Mouse (Mus musculus) embryonic stem cell, embryonic (primary cell): ENCODE data around the gene Gpr3.

Experiments
- CTCF ChIA-PET, 4 experiments: fragments of 300-600 bp in 2 of 4; fragments of 350-600 bp in 2 of 4; sonication (Branson Sonifier 250); formaldehyde crosslinking; loops; one replicate each; lab custom pipeline; 2022; ENCODE audit warnings: inconsistent platforms in 2 of 4; lab: Charles Lee
- POLR2A ChIA-PET, 4 experiments: fragments of 300-600 bp in 2 of 4; fragments of 350-600 bp in 2 of 4; sonication (Branson Sonifier 250); formaldehyde crosslinking; loops; one replicate each; lab custom pipeline; 2022; ENCODE audit warnings: antibody characterized with exemption in 4 of 4, inconsistent platforms in 1 of 4; lab: Charles Lee

Gpr3 gene

GRCm38 (mm10) chr4:133211751-133212561 is at the start of gene Gpr3, which contains the start of gene Cd164l2:
TSS of gene Gpr3 (minus strand) at chr4:133212536.
TSS of gene Cd164l2 (plus strand) at chr4:133212131.
- ChIA-PET CTCF (interaction anchor here in 3 of 4 experiments (0.7 to 2.8 kb wide), 15 partner anchors 9 to 90 kb away, joined by 3 to 14 read pairs (median 4); no protein-coding TSS in a partner anchor), POLR2A (interaction anchor here in 3 of 4 experiments (0.9 to 3.5 kb wide), 15 partner anchors 9 to 268 kb away, joined by 3 to 20 read pairs (median 3); partner anchors contain the start of genes Tent5b (in 1 of the 3) and Wdtc1 (in 1 of the 3))

DNA sequence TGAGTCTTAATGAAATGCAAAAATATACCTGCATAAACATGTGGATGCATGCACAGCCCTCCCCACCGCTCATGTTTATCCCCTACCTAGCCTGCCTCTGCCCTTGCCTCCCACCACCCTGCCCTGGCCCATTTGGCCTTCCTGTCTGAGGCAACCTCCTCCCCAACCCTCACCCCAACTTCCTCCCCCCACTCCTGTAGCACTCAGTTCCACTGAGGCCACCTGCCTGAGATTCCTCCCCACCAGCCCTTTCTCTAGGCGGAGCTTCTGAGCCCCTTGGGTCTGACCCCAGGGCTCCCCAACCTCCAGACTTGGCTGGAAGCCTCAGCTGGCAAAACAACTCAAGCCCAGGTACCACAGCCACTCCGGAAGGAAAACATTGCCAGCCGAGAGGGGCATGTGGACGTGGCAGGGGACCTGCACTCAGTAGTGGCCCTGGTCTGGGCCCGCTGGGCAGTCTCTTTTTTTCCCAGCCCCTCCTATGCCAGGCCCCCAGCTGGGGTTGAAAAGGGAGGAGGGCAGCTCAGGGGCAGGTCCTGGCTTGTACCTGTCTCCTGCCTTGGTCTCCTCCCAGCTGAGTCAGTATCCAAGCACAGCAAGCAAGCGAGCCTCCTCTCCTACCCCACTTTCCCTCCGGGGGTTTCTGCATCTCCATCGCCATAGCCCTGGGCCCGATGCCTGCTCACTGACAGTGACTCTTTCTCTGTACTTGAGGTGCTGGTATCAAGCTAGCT is 49.5 kb upstream of the Gpr3 start:
- POLR2A ChIA-PET = interaction anchor here in 2 of 4 experiments (0.6 to 2.3 kb wide), 12 partner anchors 13 to 306 kb away, joined by 3 to 10 read pairs (median 4); partner anchors contain the start of genes Slc9a1 (in 1 of the 2), Tmem222 (in 1 of the 2) and Wdtc1 (in 1 of the 2)
- CTCF ChIA-PET = interaction anchor here in 3 of 4 experiments (0.6 to 2.5 kb wide), 8 partner anchors 11 to 161 kb away, joined by 3 to 14 read pairs (median 4); partner anchors contain the start of gene Tmem222 (in 1 of the 3)

GRCm38 (mm10) chr4:133257798-133258408 is 45.6 kb upstream of the Gpr3 start:
- ChIA-PET CTCF (interaction anchor here in 3 of 4 experiments (0.6 to 2.4 kb wide), 7 partner anchors 11 to 184 kb away, joined by 3 to 13 read pairs (median 5); no protein-coding TSS in a partner anchor), POLR2A (interaction anchor here in 3 of 4 experiments (0.6 to 3.3 kb wide), 17 partner anchors 9 to 583 kb away, joined by 3 to 20 read pairs (median 6); partner anchors contain the start of genes Tmem222 (in 2 of the 3) and Wdtc1 (in 2 of the 3))

DNA sequence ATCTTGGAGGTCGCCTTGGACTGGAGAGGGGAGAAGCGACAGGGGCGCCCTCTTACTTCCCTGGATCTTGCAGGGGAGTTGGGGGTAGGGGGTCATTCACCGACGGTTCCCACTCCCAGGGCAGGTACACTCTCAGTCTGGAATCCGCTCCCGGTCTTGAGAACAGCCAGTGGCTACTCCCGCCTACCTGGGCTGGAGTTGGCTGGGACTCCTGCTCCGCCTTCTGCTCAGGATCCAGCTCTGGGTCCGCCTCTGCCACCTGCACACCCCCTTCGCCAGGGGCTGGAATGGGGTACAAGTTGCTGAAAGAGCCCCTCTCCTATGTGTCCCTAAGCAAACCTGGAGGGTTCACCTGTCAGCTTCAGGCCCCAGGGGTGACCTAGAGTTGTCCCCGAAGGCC is 44.9 kb upstream of the Gpr3 start:
- CTCF ChIA-PET = interaction anchor here in 3 of 4 experiments (0.6 to 2.4 kb wide), 12 partner anchors 10 to 248 kb away, joined by 3 to 13 read pairs (median 5); no protein-coding TSS in a partner anchor
- POLR2A ChIA-PET = interaction anchor here (0.6 to 3.3 kb wide), 21 partner anchors 9 to 584 kb away, joined by 3 to 20 read pairs (median 4); partner anchors contain the start of genes Tmem222 (in 2 of the 4) and Wdtc1 (in 2 of the 4)

DNA sequence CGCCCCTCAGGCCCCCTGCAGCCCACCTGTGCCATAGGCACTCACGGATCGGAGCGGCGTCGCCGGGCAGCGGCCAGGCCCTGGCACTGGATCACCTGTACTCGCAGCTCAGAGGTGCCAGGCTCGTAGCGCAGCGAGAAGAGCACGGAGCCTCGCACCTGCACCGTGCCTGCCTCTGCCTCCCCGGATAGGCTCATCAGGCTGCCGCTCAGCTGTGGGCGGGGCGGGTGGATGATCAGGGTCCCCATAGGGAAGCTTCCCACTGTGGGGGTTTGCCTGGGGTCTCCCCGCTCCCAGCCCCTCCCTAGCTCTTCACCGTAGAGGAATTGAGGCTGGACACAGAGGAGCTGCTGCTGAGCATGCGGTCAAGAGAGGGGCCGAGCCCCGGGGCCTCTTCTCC is 44.5 kb upstream of the Gpr3 start:
- POLR2A ChIA-PET = interaction anchor here in 3 of 4 experiments (0.6 to 3.3 kb wide), 21 partner anchors 9 to 1171 kb away, joined by 3 to 20 read pairs (median 4); partner anchors contain the start of genes Tmem222 (in 2 of the 3) and Wdtc1 (in 2 of the 3)
- CTCF ChIA-PET = interaction anchor here (0.5 to 2.4 kb wide), 15 partner anchors 10 to 248 kb away, joined by 3 to 13 read pairs (median 3); no protein-coding TSS in a partner anchor

DNA sequence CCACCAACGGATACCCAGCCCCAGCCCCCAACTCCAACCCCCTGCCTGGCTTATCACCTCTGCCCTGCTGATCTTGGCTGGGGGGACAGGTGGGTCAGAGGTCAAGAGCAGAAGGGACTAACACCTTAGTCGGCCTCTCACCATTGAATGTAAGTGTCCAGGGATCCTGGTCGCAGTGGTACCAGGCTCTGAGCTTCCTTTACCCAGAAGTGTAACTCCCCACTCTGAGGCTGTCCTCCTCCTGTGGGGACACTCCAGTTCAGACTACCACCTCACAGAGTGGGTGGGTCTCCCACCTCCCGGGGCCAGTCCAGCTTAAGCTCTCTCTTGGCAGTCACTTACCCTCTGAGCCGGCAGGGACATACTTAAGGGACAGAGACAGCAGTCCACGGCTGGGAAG is 43.1 kb upstream of the Gpr3 start:
- CTCF ChIA-PET = interaction anchor here in 1 of 4 experiments (1.3 kb wide), 1 partner anchor 14 kb away, joined by 4 read pairs; no protein-coding TSS in a partner anchor

GRCm38 (mm10) chr4:133253412-133253811 is 41.1 kb upstream of the Gpr3 start:
- ChIA-PET POLR2A (interaction anchor here in 1 of 4 experiments (0.6 to 2.6 kb wide), 10 partner anchors 10 to 561 kb away, joined by 3 to 13 read pairs (median 4); partner anchors contain the start of genes Sytl1 and Wdtc1), CTCF (interaction anchor here in 1 of 4 experiments (0.6 to 1.3 kb wide), 3 partner anchors 29 to 141 kb away, joined by 3 to 5 read pairs (median 5); no protein-coding TSS in a partner anchor)

More for the DNA sequence above, 43.1 kb upstream of the Gpr3 start:
- POLR2A ChIA-PET = interaction anchor here in 2 of 4 experiments (0.6 to 3.3 kb wide), 9 partner anchors 8 to 333 kb away, joined by 3 to 20 read pairs (median 3); partner anchors contain the start of gene Fam76a (in 1 of the 2)

GRCm38 (mm10) chr4:133252089-133252488 is 39.8 kb upstream of the Gpr3 start:
- ChIA-PET CTCF (interaction anchor here in 3 of 4 experiments (0.5 to 5.5 kb wide), 11 partner anchors 10 to 135 kb away, joined by 3 to 21 read pairs (median 8); partner anchors contain the start of gene Sytl1 (in 1 of the 3)), POLR2A (interaction anchor here in 1 of 4 experiments (1.2 to 3.7 kb wide), 7 partner anchors 8 to 31 kb away, joined by 4 to 15 read pairs (median 9); partner anchors contain the start of genes Map3k6 and Sytl1)

DNA sequence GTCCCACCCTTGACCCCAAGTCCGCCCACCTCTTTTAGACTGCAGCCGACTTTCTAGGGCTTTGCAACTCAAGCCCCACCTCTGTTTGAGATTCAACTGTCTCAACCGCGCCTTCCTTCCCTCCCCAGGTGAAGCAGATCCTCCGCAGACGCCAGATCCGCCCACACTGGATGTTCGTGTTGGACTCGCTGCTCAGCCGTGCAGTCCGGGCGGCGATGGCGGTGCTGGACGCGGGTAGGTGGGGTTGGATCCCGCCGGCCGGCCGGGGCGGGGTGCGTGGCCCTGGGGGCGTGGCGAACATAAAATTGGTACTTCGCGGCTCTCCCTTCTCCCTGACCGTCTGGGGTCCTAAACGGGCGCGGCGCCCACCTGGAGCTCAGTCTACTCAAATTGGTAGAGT is 38.9 kb upstream of the Gpr3 start:
- CTCF ChIA-PET = interaction anchor here (0.5 to 5.5 kb wide), 39 partner anchors 8 to 401 kb away, joined by 3 to 21 read pairs (median 4); partner anchors contain the start of genes Sytl1 (in 2 of the 4), Map3k6 (in 1 of the 4), Tent5b (in 1 of the 4) and Tmem222 (in 1 of the 4)

DNA sequence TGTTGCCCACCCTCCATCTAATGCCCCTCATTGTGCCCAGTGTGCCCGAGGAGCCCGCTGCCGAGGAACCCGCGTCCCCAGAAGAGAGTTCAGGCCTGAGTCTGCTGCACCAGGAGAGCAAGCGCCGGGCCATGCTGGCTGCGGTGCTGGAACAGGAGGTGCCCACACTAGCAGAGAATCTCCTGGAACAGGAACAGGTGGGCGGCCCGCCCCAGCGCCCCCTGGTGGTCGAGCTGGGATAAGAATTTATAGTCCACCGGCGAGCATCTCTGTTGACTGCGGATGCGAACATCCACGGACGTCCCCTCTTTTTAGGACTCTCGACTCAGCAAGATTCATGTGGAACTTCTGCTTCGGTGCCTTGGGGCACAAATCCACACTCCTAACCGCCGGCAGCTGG is 38.3 kb upstream of the Gpr3 start:
- POLR2A ChIA-PET = interaction anchor here (0.5 to 3.7 kb wide), 16 partner anchors 9 to 229 kb away, joined by 3 to 16 read pairs (median 4); partner anchors contain the start of genes Map3k6 (in 2 of the 4), Sytl1 (in 1 of the 4), Tent5b (in 1 of the 4) and Wdtc1 (in 1 of the 4)
- CTCF ChIA-PET = interaction anchor here (0.6 to 5.5 kb wide), 39 partner anchors 9 to 401 kb away, joined by 3 to 21 read pairs (median 4); partner anchors contain the start of genes Sytl1 (in 2 of the 4), Map3k6 (in 1 of the 4), Tent5b (in 1 of the 4) and Tmem222 (in 1 of the 4)

More for the DNA sequence above, 38.9 kb upstream of the Gpr3 start:
- POLR2A ChIA-PET = interaction anchor here (0.5 to 3.7 kb wide), 14 partner anchors 9 to 102 kb away, joined by 3 to 16 read pairs (median 5); partner anchors contain the start of genes Map3k6 (in 2 of the 4), Sytl1 (in 1 of the 4) and Wdtc1 (in 1 of the 4)

- ChIA-PET CTCF (interaction anchor here in 3 of 4 experiments (0.6 to 5.5 kb wide), 5 partner anchors 9 to 177 kb away, joined by 3 to 21 read pairs (median 5); no protein-coding TSS in a partner anchor), POLR2A (interaction anchor here in 3 of 4 experiments (0.6 to 2.5 kb wide), 7 partner anchors 9 to 43 kb away, joined by 3 to 10 read pairs (median 4); partner anchors contain the start of gene Tmem222 (in 1 of the 3))
Observed at GRCm38 (mm10) chr4:133247806-133248449, 35.6 kb upstream of the Gpr3 start.

DNA sequence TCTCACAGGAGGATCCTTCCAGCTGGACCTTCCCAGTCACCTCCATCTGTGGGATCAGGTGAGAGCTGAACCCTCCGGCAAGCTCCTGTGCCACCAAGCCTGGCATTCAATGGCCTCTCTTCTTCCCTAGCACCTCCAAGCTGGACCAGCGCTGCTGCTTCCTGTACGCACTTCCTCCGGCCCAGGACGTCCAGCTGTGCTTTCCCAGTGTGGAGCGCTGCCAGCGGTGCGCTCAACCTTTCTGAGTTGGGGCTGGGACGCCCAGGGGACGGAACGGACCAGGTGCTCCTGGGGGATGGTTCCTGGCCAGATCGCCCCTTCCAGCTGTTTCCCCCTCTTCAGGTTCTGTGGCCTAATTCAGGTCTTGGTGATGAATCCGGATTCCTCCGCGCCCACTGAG is 34.7 kb upstream of the Gpr3 start:
- CTCF ChIA-PET = interaction anchor here in 3 of 4 experiments (1.0 to 5.5 kb wide), 4 partner anchors 10 to 49 kb away, joined by 4 to 21 read pairs (median 5); no protein-coding TSS in a partner anchor
- POLR2A ChIA-PET = interaction anchor here in 2 of 4 experiments (0.5 to 2.5 kb wide), 7 partner anchors 10 to 715 kb away, joined by 3 to 10 read pairs (median 3); partner anchors contain the start of gene Tmem222 (in 1 of the 2)

GRCm38 (mm10) chr4:133244289-133244688 is 32.0 kb upstream of the Gpr3 start:
- ChIA-PET CTCF (no interaction called here), POLR2A (no interaction called here)

GRCm38 (mm10) chr4:133243538-133243937 is 31.2 kb upstream of the Gpr3 start:
- POLR2A ChIA-PET = interaction anchor here in 2 of 4 experiments (0.5 to 0.7 kb wide), 4 partner anchors 16 to 225 kb away, joined by 3 to 6 read pairs (median 4); no protein-coding TSS in a partner anchor
- CTCF ChIA-PET = interaction anchor here in 2 of 4 experiments (0.6 to 0.7 kb wide), 2 partner anchors 16 to 54 kb away, joined by 4 to 6 read pairs; no protein-coding TSS in a partner anchor

- POLR2A ChIA-PET = interaction anchor here in 3 of 4 experiments (0.5 to 2.4 kb wide), 11 partner anchors 14 to 214 kb away, joined by 3 to 20 read pairs (median 4); partner anchors contain the start of genes Slc9a1 (in 1 of the 3) and Wdtc1 (in 1 of the 3)
Observed at GRCm38 (mm10) chr4:133242710-133243109, 30.4 kb upstream of the Gpr3 start.

More at GRCm38 (mm10) chr4:133242710-133243109, 30.4 kb upstream of the Gpr3 start:
- CTCF ChIA-PET = interaction anchor here in 2 of 4 experiments (0.5 to 2.5 kb wide), 6 partner anchors 8 to 400 kb away, joined by 3 to 21 read pairs (median 5); partner anchors contain the start of gene Ppp1r8 (in 1 of the 2)
